Comparison of ENCODE assay signal across 8 mouse cellular contexts in the genomic region with DNA sequence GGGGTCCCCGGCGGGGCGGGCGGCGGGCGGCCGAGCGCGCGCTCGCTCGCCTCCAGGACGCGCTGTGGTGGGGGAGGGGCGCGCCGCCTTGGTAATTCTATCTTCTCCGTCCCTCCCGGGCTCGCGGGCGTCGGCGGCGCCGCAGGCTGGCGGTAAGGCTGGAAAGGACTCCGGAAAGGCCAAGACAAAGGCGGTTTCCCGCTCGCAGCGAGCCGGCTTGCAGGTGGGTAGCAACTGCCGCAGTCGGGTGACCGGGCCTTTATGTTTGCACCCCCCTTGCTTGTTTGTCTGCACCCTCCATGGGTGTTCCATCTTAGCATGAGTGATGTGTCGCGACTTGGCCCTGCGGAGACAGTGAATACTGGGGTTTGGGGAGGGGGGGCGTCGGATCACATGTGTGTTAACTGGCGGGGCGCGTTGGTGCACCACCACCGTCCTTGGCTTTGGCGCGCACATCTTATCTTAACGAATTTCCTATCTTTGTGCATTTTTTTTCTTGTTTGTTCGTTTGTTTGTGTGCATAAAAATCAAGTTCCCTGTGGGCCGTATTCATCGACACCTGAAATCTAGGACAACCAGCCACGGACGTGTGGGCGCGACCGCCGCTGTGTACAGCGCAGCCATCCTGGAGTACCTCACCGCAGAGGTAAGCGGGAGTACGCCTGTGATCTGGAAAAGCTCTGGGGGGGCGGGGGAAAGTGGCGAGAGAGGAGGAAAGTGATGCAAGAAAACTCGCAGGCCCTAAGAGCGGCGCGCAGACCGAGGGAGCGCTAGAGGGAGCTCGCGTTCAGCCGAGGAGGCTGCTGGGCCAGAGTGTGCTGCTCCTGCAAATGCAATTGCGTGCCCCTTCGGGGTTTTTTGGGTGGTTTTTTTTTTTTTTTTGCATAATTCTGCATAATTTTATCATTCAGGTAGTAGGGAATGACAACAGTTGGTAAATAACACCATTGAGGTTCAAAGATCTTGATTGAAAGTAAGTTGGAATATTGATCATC. TPM values are rescaled to one million over a fixed set of nuclear protein-coding genes. Genes with fewer than 3 reads are reported as not detected.
DNase-seq lines count a peak whose midpoint lies in the region; ATAC-seq and TF ChIP-seq lines count a peak whose summit lies in the region.

No protein-coding gene starts in this region.

- WGBS in hindbrain, embryonic 16.5 days, result under 1% methylated on average over 57 of the region's 74 CpGs

- peak overlapping the region; percentile 96 for H3K27ac ChIP-seq in gastrocnemius, adult 2 months
- H3K27ac ChIP-seq in hindbrain, embryonic 16.5 days (ENCODE audit: low read depth, low read length), result peak overlapping the region; percentile 95

- peak; percentile 40 for ATAC-seq in common myeloid progenitor, adult 5-6 weeks (replicated peaks; ENCODE audit: low read depth, poor library complexity, severe bottlenecking)
- peak; percentile 60 for ATAC-seq in hindbrain, embryonic 16.5 days
- ATAC-seq in megakaryocyte, adult 5-6 weeks (ENCODE audit: poor library complexity, severe bottlenecking), result peak; percentile 43

- no peaks in the 10 kb centered on the region for H3K27me3 ChIP-seq in hindbrain, embryonic 16.5 days (replicated peaks; ENCODE audit: control insufficient read depth, insufficient read depth, low read length)

- intact Hi-C loops in gastrocnemius, adult 2 months (cut with DNase I), result loop anchor here (1.0 to 5.0 kb wide), 2 partner anchors 127 to 278 kb away; a partner anchor contains a TSS

- peaks cover 21% of the 10 kb centered on the region for H3K4me1 ChIP-seq in hindbrain, embryonic 16.5 days (ENCODE audit: control insufficient read depth, insufficient read depth, low read depth, low read length)

- peak; percentile 90 for DNase-seq in adipocyte (ENCODE audit: low spot score)
- DNase-seq in gastrocnemius, adult 2 months, result peak; percentile 92
- peak; percentile 63 to 81 for DNase-seq in left cerebral cortex, adult 8-10 months (ENCODE audit: low spot score in 2 of 2)
- DNase-seq in right cerebral cortex, adult 2 months (ENCODE audit: low spot score in 2 of 2), result peak; percentile 86 to 91
- peak; percentile 56 for DNase-seq in urinary bladder, postnatal 10 days (ENCODE audit: low spot score)

- TF ChIP-seq CTCF in gastrocnemius, adult 2 months (IDR thresholded peaks at IDR 0.05), result peak; percentile 88

- H3K36me3 ChIP-seq in hindbrain, embryonic 16.5 days (ENCODE audit: control insufficient read depth, insufficient read depth, low read length), result no peaks in the 10 kb centered on the region

- H3K9ac ChIP-seq in hindbrain, embryonic 16.5 days (ENCODE audit: low read depth, low read length), result peak overlapping the region; percentile 92

- no peaks in the 10 kb centered on the region for H3K9me3 ChIP-seq in hindbrain, embryonic 16.5 days (ENCODE audit: control insufficient read depth, low read length)

- peak overlapping the region; percentile 53 for H3K4me2 ChIP-seq in hindbrain, embryonic 16.5 days (ENCODE audit: low read length)

- H3K4me3 ChIP-seq in gastrocnemius, adult 2 months, result peak overlapping the region; percentile 75
- H3K4me3 ChIP-seq in hindbrain, embryonic 16.5 days (ENCODE audit: low read length), result peak overlapping the region; percentile 85

RNA-seq across cellular contexts. Expression of a gene that starts 1.0 kb away (rescaled TPM):
- total RNA-seq in common myeloid progenitor, adult 5-6 weeks (2017), result 741 and 1,055 TPM in 2 replicates
- total RNA-seq in gastrocnemius, adult 2 months (2021), result 10 to 100 TPM; 64.1 to 76.3 TPM
- polyA plus RNA-seq in hindbrain, embryonic 16.5 days (2015; fragmentation: Nextera tagmentation; extraction: Ambion mirVana), result 683 and 688 TPM in 2 replicates
- 100 to 1,000 TPM; 174 to 188 (median 180) TPM for total RNA-seq in left cerebral cortex, adult 8-10 months (2022)
- 1,652 and 1,948 TPM in 2 replicates for total RNA-seq in megakaryocyte, adult 5-6 weeks (2015)
- total RNA-seq in megakaryocyte, adult 5-6 weeks (2017), result 1,300 and 1,333 TPM in 2 replicates

RNA-seq across cellular contexts. Expression of a gene that starts 2.2 kb away (rescaled TPM):
- total RNA-seq in common myeloid progenitor, adult 5-6 weeks (2017), result 7.4 and 8.5 TPM in 2 replicates
- 1 to 10 TPM; 7.6 to 9.5 TPM for total RNA-seq in gastrocnemius, adult 2 months (2021)
- 12.2 and 13.9 TPM in 2 replicates for polyA plus RNA-seq in hindbrain, embryonic 16.5 days (2015; fragmentation: Nextera tagmentation; extraction: Ambion mirVana)
- total RNA-seq in left cerebral cortex, adult 8-10 months (2022), result 10 to 100 TPM; 43.6 to 53.5 (median 47.1) TPM
- 32.0 and 33.3 TPM in 2 replicates for total RNA-seq in megakaryocyte, adult 5-6 weeks (2015)
- 26.9 and 32.6 TPM in 2 replicates for total RNA-seq in megakaryocyte, adult 5-6 weeks (2017)

RNA-seq across cellular contexts. Expression of a gene that starts 53.0 kb away (rescaled TPM):
- total RNA-seq in common myeloid progenitor, adult 5-6 weeks (2017), result 56.7 and 70.8 TPM in 2 replicates
- 10 to 100 TPM; 45.9 to 53.1 TPM for total RNA-seq in gastrocnemius, adult 2 months (2021)
- polyA plus RNA-seq in hindbrain, embryonic 16.5 days (2015; fragmentation: Nextera tagmentation; extraction: Ambion mirVana), result 132 and 135 TPM in 2 replicates
- total RNA-seq in left cerebral cortex, adult 8-10 months (2022), result 10 to 100 TPM; 62.0 to 71.8 (median 65.0) TPM
- 107 and 129 TPM in 2 replicates for total RNA-seq in megakaryocyte, adult 5-6 weeks (2015)
- total RNA-seq in megakaryocyte, adult 5-6 weeks (2017), result 102 and 112 TPM in 2 replicates

Comparison
In these comparisons a context has a peak if more than half of its experiments do, and no peak if none do; other contexts are left out.
1. Peak in every context shown above with its lines: DNase-seq, ATAC-seq, H3K4me3 ChIP-seq and H3K27ac ChIP-seq.